Mouse (Mus musculus) G1E-ER4 (cell line): ENCODE measurements around the gene Psmd4. TPM values are rescaled to one million over a fixed set of nuclear protein-coding genes. Genes with fewer than 3 reads are reported as not detected.

Source experiments
- GATA1 ChIP-seq: IDR thresholded peaks from one replicate; pipeline ENCODE4 v1.8.0; 2012; ENCODE audit warnings: low read length, inconsistent platforms
- polyA plus RNA-seq: library from polyadenylated mRNA; stranded (reverse); fragments of >175 nt; gene quantifications from 2 replicates; pipeline ENCODE4 v1.2.3, GENCODE M21; 2012

The Psmd4 gene
- polyA plus RNA-seq, result 165 and 202 TPM in 2 replicates

- TF ChIP-seq GATA1, result no peak
These were observed at the start of gene Psmd4 for GRCm38 (mm10) chr3:95042166-95042837. TSS of gene Psmd4 (minus strand) at chr3:95042614.

DNA sequence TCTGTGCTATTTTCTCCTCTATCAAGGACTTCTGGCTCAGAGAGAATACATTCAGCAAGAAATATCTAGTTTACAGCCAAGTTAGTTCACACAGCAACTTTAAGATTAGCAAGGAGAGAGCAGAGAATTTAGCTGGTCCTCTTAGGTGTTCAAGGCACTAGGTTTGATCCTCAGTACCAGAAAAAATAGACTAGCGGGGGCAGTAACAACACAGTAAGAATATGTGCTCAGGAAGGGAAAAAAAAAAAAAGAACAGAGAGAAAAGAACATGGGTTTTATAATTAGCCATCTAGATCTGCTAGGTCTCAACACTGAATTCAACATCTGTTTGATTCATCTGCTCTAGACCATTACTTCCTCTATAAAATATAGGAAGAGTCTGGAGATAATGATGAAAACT is 45.7 kb upstream of the Psmd4 start:
- no peak for TF ChIP-seq GATA1

DNA sequence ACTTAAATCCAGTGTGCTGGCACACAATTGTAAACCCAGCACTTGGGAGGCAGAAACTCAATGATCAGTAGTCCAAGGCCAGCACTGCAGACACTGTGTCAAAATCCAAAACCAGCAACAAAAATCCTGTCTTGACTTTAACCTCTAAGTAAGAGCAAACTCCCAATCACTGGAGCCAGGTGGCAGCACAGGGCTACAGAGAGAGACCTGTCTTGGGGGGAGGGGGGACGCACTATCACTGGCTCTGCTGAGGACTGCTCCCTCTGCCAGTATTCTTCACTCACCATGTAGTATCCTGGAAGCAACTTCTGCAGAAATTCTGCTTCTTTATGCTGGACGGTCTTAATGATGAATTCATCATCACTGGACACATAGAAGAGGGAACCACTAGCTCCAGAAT is 29.2 kb upstream of the Psmd4 start:
- no peak for TF ChIP-seq GATA1

GRCm38 (mm10) chr3:95066570-95066969 is 24.2 kb upstream of the Psmd4 start:
- TF ChIP-seq GATA1, result no peak

GRCm38 (mm10) chr3:95066095-95066494 is 23.7 kb upstream of the Psmd4 start:
- TF ChIP-seq GATA1, result no peak

- TF ChIP-seq GATA1, result no peak
These were observed 23.1 kb upstream of the Psmd4 start for GRCm38 (mm10) chr3:95065553-95065952.

GRCm38 (mm10) chr3:95063741-95064140 is 21.3 kb upstream of the Psmd4 start:
- no peak for TF ChIP-seq GATA1

DNA sequence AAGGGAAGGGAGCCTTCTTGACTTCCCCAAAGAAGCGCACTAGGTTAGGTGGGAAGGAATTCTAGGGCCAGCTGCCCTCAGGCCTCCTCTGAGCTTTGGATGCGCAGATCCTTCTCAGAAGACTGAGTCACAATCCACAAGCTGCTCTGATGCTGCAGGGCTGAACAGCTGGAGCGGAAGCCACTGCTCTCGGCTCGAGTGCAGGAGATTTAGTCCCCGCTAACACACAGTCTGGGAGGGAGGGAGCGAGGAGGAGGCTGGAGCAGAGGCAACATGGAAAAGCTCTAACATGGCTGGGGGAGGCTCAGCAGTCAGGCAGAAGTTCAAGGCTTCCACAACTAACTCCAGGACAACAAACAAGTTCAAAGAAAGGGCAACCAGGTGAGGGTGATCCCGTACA is 15.7 kb upstream of the Psmd4 start:
- TF ChIP-seq GATA1, result no peak

GRCm38 (mm10) chr3:95056275-95056674 is 13.9 kb upstream of the Psmd4 start:
- TF ChIP-seq GATA1, result no peak

- peak; percentile 97 for TF ChIP-seq GATA1
These were observed 12.3 kb upstream of the Psmd4 start for GRCm38 (mm10) chr3:95054481-95055260.

- TF ChIP-seq GATA1, result no peak
These were observed 11.3 kb upstream of the Psmd4 start for GRCm38 (mm10) chr3:95053701-95054100.

- TF ChIP-seq GATA1, result no peak
These were observed 10.5 kb upstream of the Psmd4 start for GRCm38 (mm10) chr3:95052959-95053358.

GRCm38 (mm10) chr3:95047914-95048313 is 5.5 kb upstream of the Psmd4 start:
- no peak for TF ChIP-seq GATA1

- no peak for TF ChIP-seq GATA1
These were observed 4.1 kb upstream of the Psmd4 start for GRCm38 (mm10) chr3:95046462-95047057.

DNA sequence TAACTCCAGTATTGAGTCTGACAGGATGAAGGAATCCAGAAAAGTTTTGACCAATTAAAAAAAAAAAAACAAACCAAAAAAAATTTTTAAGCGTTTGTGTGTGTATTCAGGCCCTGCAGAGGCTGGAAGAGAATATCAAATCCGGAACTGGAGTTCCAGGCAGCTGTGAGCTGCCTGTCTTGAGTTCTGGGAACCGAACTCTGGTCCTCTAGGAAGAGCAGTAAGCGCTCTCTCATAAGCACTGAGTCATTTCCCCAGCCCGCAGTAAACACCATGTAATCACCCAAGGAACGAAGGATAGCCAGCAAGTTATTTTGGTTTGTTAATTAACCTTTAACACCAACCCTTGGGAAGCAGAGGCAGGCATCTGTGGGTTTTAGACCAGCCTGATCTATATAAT is 837 bp upstream of the Psmd4 start:
- no peak for TF ChIP-seq GATA1

DNA sequence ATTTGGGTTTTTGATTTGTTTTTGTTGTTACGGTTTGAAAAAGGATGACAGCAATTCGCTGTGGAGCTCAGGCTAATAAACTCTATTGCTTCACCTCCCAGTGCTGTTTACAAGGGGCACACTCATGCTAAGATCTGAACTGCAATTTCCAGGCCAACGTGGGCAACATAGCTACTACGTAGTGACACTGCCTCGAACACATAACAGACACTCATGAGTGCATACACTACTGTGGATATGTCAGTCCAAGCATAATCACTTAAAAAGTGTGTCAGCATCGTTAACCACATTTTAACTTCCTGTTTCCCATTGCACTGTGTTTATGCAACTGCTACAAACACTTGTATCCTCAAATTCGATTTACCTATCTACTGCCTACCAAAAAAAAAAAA is 420 bp upstream of the Psmd4 start:
- no peak for TF ChIP-seq GATA1

- TF ChIP-seq GATA1, result no peak
These were observed 789 bp downstream of the Psmd4 start for GRCm38 (mm10) chr3:95041625-95042024.
